Mouse (Mus musculus): ENCODE data around the gene Bsx.

DNA sequence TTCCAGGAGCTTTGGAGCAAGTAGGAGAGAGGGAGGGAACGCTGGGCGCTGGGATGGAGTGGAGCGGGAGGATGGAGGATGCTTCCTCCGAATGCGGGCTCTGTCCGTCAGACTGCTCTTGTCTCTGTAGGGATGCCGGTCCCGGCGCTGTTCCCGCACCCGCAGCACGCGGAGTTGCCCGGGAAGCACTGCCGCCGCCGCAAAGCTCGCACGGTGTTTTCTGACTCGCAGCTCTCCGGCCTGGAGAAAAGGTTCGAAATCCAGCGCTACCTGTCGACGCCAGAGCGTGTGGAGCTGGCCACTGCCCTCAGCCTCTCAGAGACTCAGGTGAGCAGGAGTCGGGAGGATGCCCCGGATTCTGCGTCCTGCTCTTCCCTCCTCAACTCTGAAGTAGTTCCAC, 2.2 kb downstream of the Bsx start:
- TF ChIP-seq POLR2A (IDR thresholded peaks at IDR 0.05; ENCODE audit: borderline replicate concordance, control insufficient read depth, low read depth, low read length): no peak
- no peak for TF ChIP-seq CTCF (IDR thresholded peaks at IDR 0.05; ENCODE audit: control insufficient read depth, insufficient read depth, low read length)

All from bone marrow, adult 2 months (tissue).